Mouse (Mus musculus): ENCODE data around the gene Ddx25. TPM values are rescaled to one million over a fixed set of nuclear protein-coding genes. Genes with fewer than 3 reads are reported as not detected.

Gene Ddx25
- total RNA-seq (2021) = 10 to 100 TPM; 16.3 to 16.7 TPM
- long read RNA-seq, experiment 1, full-length matches to known transcripts = 37 of 45 reads
- long read RNA-seq, experiment 1, partial matches to known transcripts = 0 of 45 reads
- long read RNA-seq, experiment 1, other reads (novel, unspliced or antisense) = 8 of 45 reads
- long read RNA-seq, experiment 2, full-length matches to known transcripts = 21 of 31 reads
- long read RNA-seq, experiment 2, partial matches to known transcripts = 6 of 31 reads
- long read RNA-seq, experiment 2, other reads (novel, unspliced or antisense) = 4 of 31 reads

GRCm38 (mm10) chr9:35558257-35559008 is at the start of gene Ddx25, which contains the start of gene Pus3:
Gene Ddx25 (minus strand): TSS chr9:35558528.
Gene Pus3 (plus strand): TSS chr9:35558595.
- peak; percentile 79 to 80 for DNase-seq (ENCODE audit: extremely low spot score in 1 of 2, low spot score in 2 of 2)
- Histone ChIP-seq H3K27ac (peak within 1 kb of the TSS; percentile 88), H3K4me3 (peak within 1 kb of the TSS; percentile 68)
- intact Hi-C loops (cut with DNase I) = no loop called here
- no peak for TF ChIP-seq CTCF (IDR thresholded peaks at IDR 0.05)

DNA sequence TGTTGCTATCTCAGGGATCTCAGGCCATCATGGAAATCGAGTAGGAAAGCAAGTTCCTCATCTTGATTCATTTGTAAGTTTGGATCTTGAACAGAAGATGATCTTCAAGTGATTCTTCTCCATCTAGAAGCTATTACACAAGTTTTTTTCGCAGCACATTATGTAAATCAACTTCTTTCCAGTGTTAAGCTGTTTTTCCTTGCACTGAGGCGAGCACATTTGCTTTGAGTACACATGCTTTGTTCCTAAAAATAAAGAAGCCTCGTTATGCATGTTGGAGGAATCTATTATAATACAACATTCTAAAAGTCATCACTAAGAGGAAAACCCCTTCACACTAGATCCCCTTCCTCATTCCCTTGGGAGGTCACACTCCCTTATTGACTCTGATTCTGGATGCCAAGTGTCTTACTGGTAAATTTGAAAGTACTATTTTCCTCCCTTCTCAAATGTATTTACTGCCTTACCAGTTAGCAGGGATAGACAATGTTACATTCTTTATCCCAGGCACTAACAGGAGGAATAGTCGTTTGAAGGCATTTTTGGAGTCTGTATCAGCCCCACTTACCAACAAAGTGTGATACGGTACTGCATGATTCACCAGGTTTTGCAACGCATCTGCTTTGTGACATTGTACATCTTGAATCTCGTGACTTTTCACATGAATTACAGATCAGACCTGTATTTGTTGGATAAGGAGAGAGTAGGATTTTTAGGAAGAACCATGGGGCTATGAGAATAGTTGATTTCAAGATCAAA is 49.5 kb upstream of the Ddx25 start:
- no peak overlapping the region for H3K4me3 ChIP-seq
- H3K27ac ChIP-seq = peak overlapping the region; percentile 29
- no peak for TF ChIP-seq CTCF (IDR thresholded peaks at IDR 0.05)
- no peak for DNase-seq (ENCODE audit: extremely low spot score in 1 of 2, low spot score in 2 of 2)
- intact Hi-C loops (cut with DNase I) = no loop called here

DNA sequence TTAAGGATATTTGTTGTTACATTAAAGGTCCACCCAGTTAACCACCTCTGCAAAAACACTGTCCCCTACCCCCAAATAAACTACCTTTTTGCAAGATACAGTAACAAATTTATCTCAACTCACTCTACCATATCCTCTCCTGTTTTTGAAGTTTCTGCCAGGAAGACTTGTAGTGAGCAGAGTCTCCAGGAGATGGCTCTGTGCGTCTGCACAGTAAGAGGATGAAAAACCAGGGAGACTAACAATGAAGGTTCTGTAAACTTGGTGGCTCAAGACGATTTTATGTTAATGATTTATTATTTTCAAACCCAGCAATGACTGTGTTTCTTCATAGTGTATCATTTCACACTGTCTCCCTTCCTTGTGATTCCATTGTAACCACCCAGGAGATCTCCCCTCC is 34.6 kb upstream of the Ddx25 start:
- Histone ChIP-seq H3K4me3 (no peak overlapping the region), H3K27ac (no peak overlapping the region)
- intact Hi-C loops (cut with DNase I) = loop anchor here (1.0 to 10.0 kb wide), 3 partner anchors 114 to 1122 kb away; no protein-coding TSS in a partner anchor
- TF ChIP-seq CTCF (IDR thresholded peaks at IDR 0.05) = peak; percentile 79
- peak; percentile 24 to 32 for DNase-seq (ENCODE audit: extremely low spot score in 1 of 2, low spot score in 2 of 2)

DNA sequence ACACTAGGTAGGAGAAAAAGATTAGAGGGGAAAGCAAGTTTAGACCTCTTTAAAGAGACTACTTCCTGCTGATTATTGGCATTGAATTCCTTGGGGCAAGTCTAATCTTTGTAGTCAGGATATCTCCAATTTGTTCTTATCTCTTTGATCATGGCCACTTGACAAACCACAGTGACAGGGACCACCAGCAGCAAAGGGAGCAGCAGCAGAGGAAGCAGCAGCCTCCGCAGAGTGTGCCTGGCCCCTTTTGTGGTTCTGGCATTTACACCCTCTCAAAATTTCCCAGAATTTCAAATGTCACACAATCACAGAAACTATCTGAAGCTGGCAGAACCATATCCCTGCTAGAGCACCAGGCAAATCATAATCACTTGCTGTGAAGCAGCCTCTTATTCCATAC is 29.3 kb upstream of the Ddx25 start:
- intact Hi-C loops (cut with DNase I) = no loop called here
- no peak overlapping the region for H3K27ac ChIP-seq
- TF ChIP-seq CTCF (IDR thresholded peaks at IDR 0.05) = no peak
- no peak for DNase-seq (ENCODE audit: extremely low spot score in 1 of 2, low spot score in 2 of 2)
- H3K4me3 ChIP-seq = no peak overlapping the region

DNA sequence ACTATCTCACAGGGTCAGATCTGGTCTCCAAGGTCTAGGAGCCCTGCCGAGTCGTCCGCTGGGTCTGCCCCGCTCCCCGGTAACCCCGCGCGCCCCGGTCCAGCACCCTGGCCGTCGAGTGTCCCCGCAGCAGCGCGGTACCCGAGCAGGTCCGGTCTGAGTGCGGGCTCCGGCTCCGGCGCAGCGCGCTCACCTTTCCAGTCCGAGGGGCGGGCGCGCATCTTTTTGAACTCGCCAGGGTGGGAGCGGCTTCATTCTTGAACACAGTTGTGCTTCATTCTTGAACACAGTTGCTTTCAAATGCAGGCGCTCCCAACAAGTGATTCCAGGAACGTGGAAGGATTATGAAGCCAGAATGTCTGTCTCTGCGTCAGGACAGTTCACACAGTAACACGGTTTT is 16.1 kb upstream of the Ddx25 start:
- no peak for DNase-seq (ENCODE audit: extremely low spot score in 1 of 2, low spot score in 2 of 2)
- Histone ChIP-seq H3K4me3 (peak overlapping the region; percentile 31), H3K27ac (no peak overlapping the region)
- TF ChIP-seq CTCF (IDR thresholded peaks at IDR 0.05) = no peak
- intact Hi-C loops (cut with DNase I) = no loop called here

DNA sequence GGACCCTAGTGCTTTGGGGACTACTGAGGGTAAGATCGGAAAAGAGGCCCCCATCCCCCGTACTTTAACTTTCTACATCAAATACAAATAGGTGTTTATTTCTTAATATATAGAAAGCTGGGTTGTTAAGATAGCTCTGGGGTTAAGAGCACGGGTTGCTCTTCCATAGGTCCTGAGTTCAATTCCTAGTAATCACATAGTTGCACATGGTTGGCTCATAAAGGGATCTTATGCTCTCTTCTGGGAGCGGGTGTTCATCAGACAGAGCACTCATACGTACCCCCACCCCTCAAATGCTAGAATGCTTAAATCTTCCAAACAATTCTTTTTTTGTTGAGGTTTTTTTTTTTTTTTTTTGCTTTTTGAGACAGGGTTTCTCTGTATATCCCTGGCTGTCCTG is 12.3 kb upstream of the Ddx25 start:
- intact Hi-C loops (cut with DNase I) = no loop called here
- no peak for DNase-seq (ENCODE audit: extremely low spot score in 1 of 2, low spot score in 2 of 2)
- Histone ChIP-seq H3K27ac (peak overlapping the region; percentile 77; the same call in 1 of the 2 replicates), H3K4me3 (peak overlapping the region; percentile 70)
- TF ChIP-seq CTCF (IDR thresholded peaks at IDR 0.05) = no peak

- Histone ChIP-seq H3K4me3 (peak within 1 kb of the TSS; percentile 70), H3K27ac (peak within 1 kb of the TSS; percentile 89)
- peak; percentile 20; the same call in 1 of the 2 replicates for TF ChIP-seq CTCF (IDR thresholded peaks at IDR 0.05)
- DNase-seq (ENCODE audit: extremely low spot score in 1 of 2, low spot score in 2 of 2) = peak; percentile 89 to 91
- intact Hi-C loops (cut with DNase I) = no loop called here
Measured at GRCm38 (mm10) chr9:35569571-35570534, 11.5 kb upstream of the Ddx25 start, which contains the start of the genes Pate2 and Hyls1. Gene Pate2 (plus strand): TSS chr9:35570284. Gene Hyls1 (minus strand): TSS chr9:35570398.

GRCm38 (mm10) chr9:35567995-35568394 is 9.7 kb upstream of the Ddx25 start:
- no peak overlapping the region for H3K27ac ChIP-seq
- TF ChIP-seq CTCF (IDR thresholded peaks at IDR 0.05) = no peak
- DNase-seq (ENCODE audit: extremely low spot score in 1 of 2, low spot score in 2 of 2) = no peak
- H3K4me3 ChIP-seq = no peak overlapping the region
- intact Hi-C loops (cut with DNase I) = no loop called here

- Histone ChIP-seq H3K4me3 (no peak overlapping the region), H3K27ac (no peak overlapping the region)
- intact Hi-C loops (cut with DNase I) = no loop called here
- no peak for TF ChIP-seq CTCF (IDR thresholded peaks at IDR 0.05)
- no peak for DNase-seq (ENCODE audit: extremely low spot score in 1 of 2, low spot score in 2 of 2)
Measured at GRCm38 (mm10) chr9:35564536-35565240, 6.4 kb upstream of the Ddx25 start.

- intact Hi-C loops (cut with DNase I) = no loop called here
- no peak overlapping the region for H3K4me3 ChIP-seq
- no peak overlapping the region for H3K27ac ChIP-seq
- DNase-seq (ENCODE audit: extremely low spot score in 1 of 2, low spot score in 2 of 2) = no peak
- TF ChIP-seq CTCF (IDR thresholded peaks at IDR 0.05) = no peak
Measured at GRCm38 (mm10) chr9:35561583-35561982, 3.3 kb upstream of the Ddx25 start.
